21 mouse cellular contexts compared by ENCODE assay signal in genomic region chr4:150080330-150080967, GRCm38 (mm10). TPM values are rescaled to one million over a fixed set of nuclear protein-coding genes. Genes with fewer than 3 reads are reported as not detected.
DNase-seq lines count a peak whose midpoint lies in the region; ATAC-seq and TF ChIP-seq lines count a peak whose summit lies in the region.
"Had no signal": no experiment of that assay in that cellular context is flagged by ENCODE, and none has a peak within 500 bp of the region (broad histone marks: within the 10 kb centered on the region; RNA-seq: fewer than 3 reads in every experiment).

No protein-coding gene starts in this region.

- no peak overlapping the region for H3K4me3 ChIP-seq in gastrocnemius, adult 2 months
- H3K4me3 ChIP-seq in intestine, embryonic 16.5 days (ENCODE audit: low read length): no peak overlapping the region
- no peak overlapping the region for H3K4me3 ChIP-seq in macrophage (ENCODE audit: inconsistent target)
- no peak overlapping the region for H3K4me3 ChIP-seq in left cerebral cortex, adult 2 months
- H3K4me3 ChIP-seq: embryonic facial prominence, embryonic 12.5 days; hindbrain, embryonic 15.5 days; limb, embryonic 13.5 days; neural tube, embryonic 12.5 days had no signal

- no peak overlapping the region for H3K9ac ChIP-seq in intestine, embryonic 16.5 days (ENCODE audit: low read depth, low read length)
- H3K9ac ChIP-seq: embryonic facial prominence, embryonic 12.5 days; forebrain, postnatal 0 days; hindbrain, embryonic 15.5 days; limb, embryonic 13.5 days; neural tube, embryonic 12.5 days had no signal

- H3K36me3 ChIP-seq in intestine, embryonic 16.5 days (ENCODE audit: control insufficient read depth, insufficient read depth, low read length): no peaks in the 10 kb centered on the region
- no peaks in the 10 kb centered on the region for H3K36me3 ChIP-seq in macrophage (ENCODE audit: inconsistent target)
- H3K36me3 ChIP-seq: embryonic facial prominence, embryonic 12.5 days; hindbrain, embryonic 15.5 days; limb, embryonic 13.5 days; neural tube, embryonic 12.5 days had no signal

- H3K27me3 ChIP-seq in intestine, embryonic 16.5 days (replicated peaks; ENCODE audit: control insufficient read depth, insufficient read depth, low read length): no peaks in the 10 kb centered on the region
- H3K27me3 ChIP-seq: hindbrain, embryonic 15.5 days; limb, embryonic 13.5 days had no signal

- no peak for DNase-seq in gastrocnemius, adult 2 months
- no peak for DNase-seq in gastrocnemius, postnatal 25 days
- peak; percentile 41 for DNase-seq in kidney, postnatal 14 days
- DNase-seq in kidney, adult 18-20 months: no peak
- DNase-seq in left cerebral cortex, adult 2 months (ENCODE audit: extremely low spot score in 1 of 2, low spot score in 2 of 2): no peak
- no peak for DNase-seq in left cerebral cortex, adult 9 months (ENCODE audit: low spot score in 2 of 2)
- DNase-seq: adrenal gland, postnatal 10 days; cerebellum, adult 18-20 months; forebrain, postnatal 0 days; heart, postnatal 14 days; spleen, adult 18-20 months; thymus, postnatal 14 days had no signal

- peak overlapping the region; percentile 24 for H3K27ac ChIP-seq in gastrocnemius, adult 2 months
- H3K27ac ChIP-seq in intestine, embryonic 16.5 days (ENCODE audit: low read length): peak overlapping the region; percentile 46; the same call in 1 of the 2 replicates
- H3K27ac ChIP-seq in macrophage: peak overlapping the region; percentile 53
- H3K27ac ChIP-seq in left cerebral cortex, adult 2 months: no peak overlapping the region
- H3K27ac ChIP-seq: embryonic facial prominence, embryonic 12.5 days; hindbrain, embryonic 15.5 days; limb, embryonic 13.5 days; neural tube, embryonic 12.5 days had no signal

- no peaks in the 10 kb centered on the region for H3K9me3 ChIP-seq in intestine, embryonic 16.5 days (ENCODE audit: control insufficient read depth, low read length)
- H3K9me3 ChIP-seq: embryonic facial prominence, embryonic 12.5 days; hindbrain, embryonic 15.5 days; limb, embryonic 13.5 days; neural tube, embryonic 12.5 days had no signal

- no peak for ATAC-seq in intestine, embryonic 16.5 days
- ATAC-seq: forebrain, postnatal 0 days had no signal

- no peak for TF ChIP-seq CTCF in gastrocnemius, adult 2 months (IDR thresholded peaks at IDR 0.05)
- no peak for TF ChIP-seq CTCF in left cerebral cortex, adult 2 months (IDR thresholded peaks at IDR 0.05)

- H3K79me2 ChIP-seq in macrophage (ENCODE audit: inconsistent target): no peaks in the 10 kb centered on the region

- no peak overlapping the region for H3K4me2 ChIP-seq in intestine, embryonic 16.5 days (ENCODE audit: low read depth, low read length)
- H3K4me2 ChIP-seq: embryonic facial prominence, embryonic 12.5 days; hindbrain, embryonic 15.5 days; limb, embryonic 13.5 days; neural tube, embryonic 12.5 days had no signal

- 68% methylated on average over 11 of the region's 11 CpGs for WGBS in intestine, embryonic 16.5 days
- WGBS in macrophage (ENCODE audit: missing documents): 83% methylated on average over 11 of the region's 11 CpGs

- intact Hi-C loops in gastrocnemius, adult 2 months (cut with DNase I): no loop called here
- intact Hi-C loops in left cerebral cortex, adult 2 months (cut with DNase I): no loop called here

- H3K4me1 ChIP-seq in intestine, embryonic 16.5 days (ENCODE audit: control insufficient read depth, insufficient read depth, low read length): peaks cover 4% of the 10 kb centered on the region
- H3K4me1 ChIP-seq: hindbrain, embryonic 15.5 days; limb, embryonic 13.5 days; neural tube, embryonic 12.5 days had no signal

RNA-seq across cellular contexts. Expression of gene Gpr157, which starts 6.7 kb away (rescaled TPM):
- 10 to 100 TPM; 41.7 to 51.3 TPM for total RNA-seq in gastrocnemius, adult 2 months (2021)
- total RNA-seq in gastrocnemius, postnatal 25 days (2021): 10 to 100 TPM; 22.8 to 35.7 TPM
- 1.6 and 1.8 TPM in 2 replicates for polyA plus RNA-seq in intestine, embryonic 16.5 days (2015; fragmentation: Nextera tagmentation; extraction: Ambion mirVana)
- 10 to 100 TPM in 12 of 26 experiments, 1 to 10 TPM in 14; 2.1 to 31.4 (median 9.7) TPM for total RNA-seq in macrophage (2018; cell fraction: chromatin; rRNA removed)
- 10 to 100 TPM in 24 of 26 experiments, 1 to 10 TPM in 2; 7.8 to 45.0 (median 25.9) TPM for total RNA-seq in macrophage (2018; cell fraction: cytosol; rRNA removed)
- total RNA-seq in macrophage (2018; cell fraction: nucleus; rRNA removed): 10 to 100 TPM in 23 of 26 experiments, 1 to 10 TPM in 3; 4.7 to 51.1 (median 21.1) TPM
- 14.0 to 24.4 TPM (median 22.6 TPM) in 3 replicates for polyA plus RNA-seq in macrophage (2018)
- 1 to 10 TPM; 1.5 TPM for total RNA-seq in left cerebral cortex, adult 2 months (2021)

RNA-seq across cellular contexts. Expression of gene Slc2a5, which starts 38.6 kb away (rescaled TPM):
- not detected for total RNA-seq in gastrocnemius, adult 2 months (2021)
- total RNA-seq in gastrocnemius, postnatal 25 days (2021): under 1 TPM in 1 of 2 experiments, not detected in 1; 0.54 TPM
- 2.4 and 3.4 TPM in 2 replicates for polyA plus RNA-seq in intestine, embryonic 16.5 days (2015; fragmentation: Nextera tagmentation; extraction: Ambion mirVana)
- 1 to 10 TPM in 2 of 26 experiments, under 1 TPM in 8, not detected in 16; 0.26 to 1.3 (median 0.80) TPM for total RNA-seq in macrophage (2018; cell fraction: chromatin; rRNA removed)
- total RNA-seq in macrophage (2018; cell fraction: cytosol; rRNA removed): under 1 TPM in 18 of 26 experiments, not detected in 8; 0.04 to 0.61 (median 0.09) TPM
- 1 to 10 TPM in 3 of 26 experiments, under 1 TPM in 13, not detected in 10; 0.24 to 1.2 (median 0.50) TPM for total RNA-seq in macrophage (2018; cell fraction: nucleus; rRNA removed)
- polyA plus RNA-seq in macrophage (2018): 0.06 TPM in 1 of 3 replicates, not detected in the others
- 1 to 10 TPM; 4.5 to 4.7 TPM for total RNA-seq in left cerebral cortex, adult 2 months (2021)
- total RNA-seq: common myeloid progenitor, adult 5-6 weeks; gastrocnemius, adult 8-10 months; megakaryocyte-erythroid progenitor cell, adult 5-6 weeks had no signal

Comparison
In these comparisons a context has a peak if more than half of its experiments do, and no peak if none do; other contexts are left out.
1. RNA of gene Gpr157, which starts 6.7 kb away (total RNA-seq): 41.7 to 51.3 TPM in gastrocnemius, adult 2 months and 22.8 to 35.7 TPM in gastrocnemius, postnatal 25 days; 1.5 TPM in left cerebral cortex, adult 2 months; every median in the first group is over 4 times any median in the second.